24 mouse cellular contexts compared by ENCODE assay signal in genomic region chr14:21576867-21577266, GRCm38 (mm10).
A peak's percentile ranks its signal among the peaks of the same experiment; 100 is the strongest.
DNase-seq lines count a peak whose midpoint lies in the region; ATAC-seq and TF ChIP-seq lines count a peak whose summit lies in the region.
"Had no signal": no experiment of that assay in that cellular context is flagged by ENCODE, and none has a peak within 500 bp of the region (broad histone marks: within the 10 kb centered on the region; RNA-seq: fewer than 3 reads in every experiment).

No protein-coding gene starts in this region.

- no peak for TF ChIP-seq POLR2A in lung, adult 2 months (IDR thresholded peaks at IDR 0.05; ENCODE audit: borderline replicate concordance, extremely low read depth, low read depth, low read length)

- WGBS in lung, embryonic 14.5 days = 38% methylated on average over 8 of the region's 8 CpGs
- WGBS in lung, adult 2 months = 78% methylated on average over 8 of the region's 8 CpGs
- 61% methylated on average over 8 of the region's 8 CpGs for WGBS in lung, postnatal 0 days
- 76% methylated on average over 8 of the region's 8 CpGs for WGBS in intestine, embryonic 15.5 days

- DNase-seq in lung, embryonic 14.5 days = peak; percentile 78
- DNase-seq in lung, adult 2 months = no peak
- no peak for DNase-seq in lung, postnatal 0 days (ENCODE audit: low spot score)
- no peak for DNase-seq in lung, postnatal 36 days
- peak; percentile 30 for DNase-seq in retina, embryonic 14.5 days (ENCODE audit: low spot score)
- DNase-seq: adrenal gland, adult 8-10 months; adrenal gland, postnatal 25 days; cerebellum, adult 18-20 months; cerebellum, adult 9-10 months; cerebellum, postnatal 14 days; gastrocnemius, adult 2 months; gastrocnemius, postnatal 14 days; heart, adult 11 months; heart, postnatal 36 days had no signal

- H3K9ac ChIP-seq in lung, embryonic 14.5 days = no peak overlapping the region
- no peak overlapping the region for H3K9ac ChIP-seq in lung, postnatal 0 days (replicated peaks; ENCODE audit: low read depth)
- no peak overlapping the region for H3K9ac ChIP-seq in intestine, embryonic 15.5 days
- H3K9ac ChIP-seq: forebrain, embryonic 13.5 days; hindbrain, embryonic 13.5 days had no signal

- H3K4me2 ChIP-seq in lung, embryonic 14.5 days = no peak overlapping the region
- H3K4me2 ChIP-seq in lung, postnatal 0 days (replicated peaks; ENCODE audit: low read depth, low read length) = no peak overlapping the region
- H3K4me2 ChIP-seq in intestine, embryonic 15.5 days (replicated peaks) = no peak overlapping the region
- H3K4me2 ChIP-seq: forebrain, embryonic 13.5 days; heart, embryonic 11.5 days; hindbrain, embryonic 13.5 days had no signal

- no peak for ATAC-seq in lung, embryonic 14.5 days (ENCODE audit: insufficient read depth)
- ATAC-seq in lung, postnatal 0 days = peak; percentile 26; the same call in 1 of the 2 replicates
- ATAC-seq in intestine, embryonic 15.5 days = no peak
- ATAC-seq: activated CD4-positive, CD25-positive, alpha-beta regulatory T cell, adult 4 months; CD4-positive, CD25-positive, alpha-beta regulatory T cell, adult 4 months; forebrain, embryonic 13.5 days; forebrain, embryonic 16.5 days; hindbrain, embryonic 16.5 days had no signal

- H3K27me3 ChIP-seq in lung, embryonic 14.5 days (ENCODE audit: insufficient read depth, low read length) = no peaks in the 10 kb centered on the region
- H3K27me3 ChIP-seq in lung, postnatal 0 days (replicated peaks; ENCODE audit: insufficient read depth, low read length) = no peaks in the 10 kb centered on the region
- H3K27me3 ChIP-seq in intestine, embryonic 15.5 days (replicated peaks) = no peaks in the 10 kb centered on the region
- H3K27me3 ChIP-seq: forebrain, embryonic 13.5 days; hindbrain, embryonic 13.5 days had no signal

- no peaks in the 10 kb centered on the region for H3K9me3 ChIP-seq in lung, embryonic 14.5 days (ENCODE audit: low read depth, low read length)
- H3K9me3 ChIP-seq in lung, postnatal 0 days (ENCODE audit: low read length) = no peaks in the 10 kb centered on the region
- no peaks in the 10 kb centered on the region for H3K9me3 ChIP-seq in intestine, embryonic 15.5 days
- H3K9me3 ChIP-seq: forebrain, embryonic 10.5 days; forebrain, embryonic 13.5 days; hindbrain, embryonic 10.5 days; hindbrain, embryonic 13.5 days had no signal

- TF ChIP-seq EP300 in lung, postnatal 0 days (IDR thresholded peaks at IDR 0.05) = 0 out of 2 replicates have a peak, but pooled peaks have one; percentile 16

- H3K36me3 ChIP-seq in lung, embryonic 14.5 days (ENCODE audit: insufficient read depth) = no peaks in the 10 kb centered on the region
- H3K36me3 ChIP-seq in lung, postnatal 0 days (ENCODE audit: insufficient read depth, low read length) = no peaks in the 10 kb centered on the region
- H3K36me3 ChIP-seq in intestine, embryonic 15.5 days = no peaks in the 10 kb centered on the region
- H3K36me3 ChIP-seq: forebrain, embryonic 10.5 days; hindbrain, embryonic 10.5 days; hindbrain, embryonic 13.5 days had no signal

- TF ChIP-seq CTCF in lung, embryonic 14.5 days (IDR thresholded peaks at IDR 0.05; ENCODE audit: low read depth) = no peak
- TF ChIP-seq CTCF in lung, adult 2 months (IDR thresholded peaks at IDR 0.05; ENCODE audit: insufficient read depth, low read length) = no peak
- no peak for TF ChIP-seq CTCF in lung, postnatal 0 days (IDR thresholded peaks at IDR 0.05)

- H3K4me1 ChIP-seq in lung, embryonic 14.5 days (ENCODE audit: insufficient read depth) = peaks cover 10% of the 10 kb centered on the region
- peaks cover 11% of the 10 kb centered on the region for H3K4me1 ChIP-seq in lung, adult 2 months (ENCODE audit: control insufficient read depth, insufficient read depth, low read length)
- peaks cover 7% of the 10 kb centered on the region for H3K4me1 ChIP-seq in lung, postnatal 0 days (ENCODE audit: insufficient read depth, low read depth, low read length)
- 0 out of 2 replicates have a peak, but pooled peaks cover 2% of the 10 kb centered on the region for H3K4me1 ChIP-seq in intestine, embryonic 15.5 days (replicated peaks)

- no peak overlapping the region for H3K4me3 ChIP-seq in lung, embryonic 14.5 days (ENCODE audit: low read depth, low read length)
- no peak overlapping the region for H3K4me3 ChIP-seq in lung, adult 2 months (replicated peaks; ENCODE audit: extremely low read depth, low read depth, low read length)
- H3K4me3 ChIP-seq in lung, postnatal 0 days (ENCODE audit: low read depth, low read length) = no peak overlapping the region
- no peak overlapping the region for H3K4me3 ChIP-seq in intestine, embryonic 15.5 days (replicated peaks)
- H3K4me3 ChIP-seq: forebrain, embryonic 10.5 days; forebrain, embryonic 13.5 days; gastrocnemius, adult 2 months; hindbrain, embryonic 10.5 days; hindbrain, embryonic 13.5 days had no signal

- no peak overlapping the region for H3K27ac ChIP-seq in lung, embryonic 14.5 days (ENCODE audit: low read depth)
- H3K27ac ChIP-seq in lung, postnatal 0 days (ENCODE audit: low read length) = no peak overlapping the region
- H3K27ac ChIP-seq in intestine, embryonic 15.5 days = no peak overlapping the region
- H3K27ac ChIP-seq: forebrain, embryonic 10.5 days; forebrain, embryonic 13.5 days; gastrocnemius, adult 2 months; hindbrain, embryonic 10.5 days; hindbrain, embryonic 13.5 days had no signal

Comparison
In these comparisons a context has a peak if more than half of its experiments do, and no peak if none do; other contexts are left out.
1. DNase-seq: peak in lung, embryonic 14.5 days (single experiment) and retina, embryonic 14.5 days (single experiment); none in lung, adult 2 months (single experiment), lung, postnatal 0 days (single experiment) and lung, postnatal 36 days (single experiment).